Comparison of ENCODE assay signal across 19 mouse cellular contexts in the genomic region with DNA sequence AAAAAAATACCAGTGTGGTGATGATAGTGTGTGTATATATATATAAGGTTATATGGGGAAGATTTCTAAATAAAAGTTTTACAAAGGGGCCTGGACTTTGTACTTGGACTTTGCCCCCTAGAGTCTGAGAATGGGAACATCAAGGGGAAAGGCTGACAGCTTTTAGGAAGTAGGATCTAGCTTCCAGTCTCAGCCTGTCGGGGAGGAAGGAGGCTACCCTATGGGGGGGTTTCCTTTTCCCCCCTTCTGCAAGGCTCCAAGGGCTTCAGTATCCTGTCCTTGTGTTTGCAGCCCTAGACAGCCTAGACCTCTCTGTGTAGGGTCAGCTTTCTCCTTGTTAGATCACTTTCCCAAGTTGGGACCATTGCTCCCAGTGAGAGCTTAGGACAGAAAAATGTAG. TPM values are rescaled to one million over a fixed set of nuclear protein-coding genes. Genes with fewer than 3 reads are reported as not detected.
DNase-seq lines count a peak whose midpoint lies in the region; ATAC-seq and TF ChIP-seq lines count a peak whose summit lies in the region.
"Had no signal": no experiment of that assay in that cellular context is flagged by ENCODE, and none has a peak within 500 bp of the region (broad histone marks: within the 10 kb centered on the region; RNA-seq: fewer than 3 reads in every experiment).

No protein-coding gene starts in this region.

- H3K36me3 ChIP-seq in heart, postnatal 0 days (replicated peaks; ENCODE audit: control insufficient read depth, insufficient read depth, low read length) = no peaks in the 10 kb centered on the region
- H3K36me3 ChIP-seq in lung, postnatal 0 days (ENCODE audit: insufficient read depth, low read length) = no peaks in the 10 kb centered on the region
- peaks cover 53% of the 10 kb centered on the region for H3K36me3 ChIP-seq in liver, embryonic 15.5 days (replicated peaks)
- H3K36me3 ChIP-seq: embryonic facial prominence, embryonic 12.5 days; limb, embryonic 12.5 days had no signal

- peak; percentile 59; the same call in 1 of the 2 replicates for ATAC-seq in heart, postnatal 0 days (ENCODE audit: insufficient read depth, low read depth)
- ATAC-seq in lung, postnatal 0 days = peak; percentile 32; the same call in 1 of the 2 replicates
- ATAC-seq in liver, embryonic 15.5 days (ENCODE audit: insufficient read depth) = 0 out of 2 replicates have a peak, but pooled peaks have one; percentile 16
- no peak for ATAC-seq in monocyte, adult 5-6 weeks (replicated peaks; ENCODE audit: insufficient number of reproducible peaks, low FRiP score, low TSS enrichment, poor library complexity, severe bottlenecking)
- ATAC-seq: forebrain, postnatal 0 days; hindbrain, postnatal 0 days; midbrain, embryonic 13.5 days; Patski had no signal

- no peak for TF ChIP-seq EP300 in heart, postnatal 0 days (IDR thresholded peaks at IDR 0.05; ENCODE audit: low read depth)
- no peak for TF ChIP-seq EP300 in lung, postnatal 0 days (IDR thresholded peaks at IDR 0.05)

- no peak overlapping the region for H3K9ac ChIP-seq in heart, postnatal 0 days (replicated peaks; ENCODE audit: low read depth, low read length)
- no peak overlapping the region for H3K9ac ChIP-seq in lung, postnatal 0 days (replicated peaks; ENCODE audit: low read depth)
- no peak overlapping the region for H3K9ac ChIP-seq in liver, embryonic 15.5 days
- H3K9ac ChIP-seq: embryonic facial prominence, embryonic 12.5 days; forebrain, postnatal 0 days; limb, embryonic 12.5 days; midbrain, embryonic 13.5 days had no signal

- DNase-seq in heart, postnatal 0 days (ENCODE audit: low spot score) = no peak
- DNase-seq in heart, postnatal 25 days (ENCODE audit: low spot score) = no peak
- no peak for DNase-seq in lung, postnatal 0 days (ENCODE audit: low spot score)
- DNase-seq in lung, postnatal 4 days = no peak
- no peak for DNase-seq in neural tube, embryonic 10.5 days (ENCODE audit: extremely low spot score, low spot score)
- DNase-seq: adrenal gland, postnatal 25 days; cerebellum, adult 18-20 months; forebrain, postnatal 0 days; heart, adult 18-20 months; heart, postnatal 4 days had no signal

- no peak overlapping the region for H3K27ac ChIP-seq in heart, postnatal 0 days (ENCODE audit: low read depth)
- no peak overlapping the region for H3K27ac ChIP-seq in lung, postnatal 0 days (ENCODE audit: low read length)
- peak overlapping the region; percentile 51; the same call in 1 of the 2 replicates for H3K27ac ChIP-seq in liver, embryonic 15.5 days (replicated peaks)
- H3K27ac ChIP-seq: embryonic facial prominence, embryonic 12.5 days; hindbrain, postnatal 0 days; limb, embryonic 12.5 days; midbrain, embryonic 13.5 days had no signal

- intact Hi-C loops in heart, postnatal 25 days (cut with DNase I) = no loop called here

- H3K4me1 ChIP-seq in heart, postnatal 0 days (ENCODE audit: control insufficient read depth, insufficient read depth) = 0 out of 2 replicates have a peak, but pooled peaks cover 4% of the 10 kb centered on the region
- H3K4me1 ChIP-seq in lung, postnatal 0 days (ENCODE audit: insufficient read depth, low read depth, low read length) = no peaks in the 10 kb centered on the region
- H3K4me1 ChIP-seq in liver, embryonic 15.5 days (replicated peaks) = peaks cover 52% of the 10 kb centered on the region
- H3K4me1 ChIP-seq: embryonic facial prominence, embryonic 12.5 days; limb, embryonic 12.5 days; midbrain, embryonic 13.5 days had no signal

- 25% methylated on average over 1 of the region's 1 CpGs for WGBS in heart, postnatal 0 days
- 20% methylated on average over 1 of the region's 1 CpGs for WGBS in lung, postnatal 0 days
- WGBS in liver, embryonic 15.5 days (ENCODE audit: insufficient replicate concordance) = 10% methylated on average over 1 of the region's 1 CpGs

- H3K4me2 ChIP-seq in heart, postnatal 0 days (ENCODE audit: low read depth, low read length) = no peak overlapping the region
- no peak overlapping the region for H3K4me2 ChIP-seq in lung, postnatal 0 days (replicated peaks; ENCODE audit: low read depth, low read length)
- no peak overlapping the region for H3K4me2 ChIP-seq in liver, embryonic 15.5 days
- H3K4me2 ChIP-seq: embryonic facial prominence, embryonic 12.5 days; limb, embryonic 12.5 days; midbrain, embryonic 13.5 days had no signal

- no peak overlapping the region for H3K4me3 ChIP-seq in heart, postnatal 0 days (ENCODE audit: low read depth, low read length)
- no peak overlapping the region for H3K4me3 ChIP-seq in lung, postnatal 0 days (ENCODE audit: low read depth, low read length)
- no peak overlapping the region for H3K4me3 ChIP-seq in liver, embryonic 15.5 days (replicated peaks)
- H3K4me3 ChIP-seq: embryonic facial prominence, embryonic 12.5 days; limb, embryonic 12.5 days; midbrain, embryonic 13.5 days had no signal

- peaks cover 14% of the 10 kb centered on the region for H3K27me3 ChIP-seq in heart, postnatal 0 days (ENCODE audit: control insufficient read depth, insufficient read depth, low read length)
- no peaks in the 10 kb centered on the region for H3K27me3 ChIP-seq in lung, postnatal 0 days (replicated peaks; ENCODE audit: insufficient read depth, low read length)
- no peaks in the 10 kb centered on the region for H3K27me3 ChIP-seq in liver, embryonic 15.5 days
- H3K27me3 ChIP-seq: Patski had no signal

- TF ChIP-seq CTCF in heart, postnatal 0 days (IDR thresholded peaks at IDR 0.05; ENCODE audit: low read depth) = no peak; the same call in 1 of the 2 replicates
- peak; percentile 34 for TF ChIP-seq CTCF in lung, postnatal 0 days (IDR thresholded peaks at IDR 0.05)

- no peaks in the 10 kb centered on the region for H3K9me3 ChIP-seq in heart, postnatal 0 days (replicated peaks; ENCODE audit: control insufficient read depth, low read length)
- H3K9me3 ChIP-seq in lung, postnatal 0 days (ENCODE audit: low read length) = no peaks in the 10 kb centered on the region
- H3K9me3 ChIP-seq in liver, embryonic 15.5 days (replicated peaks) = no peaks in the 10 kb centered on the region
- H3K9me3 ChIP-seq: embryonic facial prominence, embryonic 12.5 days; limb, embryonic 12.5 days; midbrain, embryonic 13.5 days had no signal

RNA-seq across cellular contexts. Expression of gene Tal1, which starts 15.4 kb away (rescaled TPM):
- 10.1 and 10.7 TPM in 2 replicates for total RNA-seq in heart, postnatal 0 days (2014; rRNA removed; ENCODE audit: low replicate concordance)
- 0.78 and 0.80 TPM in 2 replicates for polyA plus RNA-seq in heart, postnatal 0 days (2015; fragmentation: Nextera tagmentation; extraction: Ambion mirVana)
- total RNA-seq in heart, postnatal 25 days (2021) = 1 to 10 TPM; 3.7 to 4.0 TPM
- 1.9 and 2.5 TPM in 2 replicates for polyA plus RNA-seq in lung, postnatal 0 days (2015; fragmentation: Nextera tagmentation; extraction: Ambion mirVana)
- 26.5 and 31.0 TPM in 2 replicates for polyA plus RNA-seq in liver, embryonic 15.5 days (2015; fragmentation: Nextera tagmentation; extraction: Ambion mirVana)
- total RNA-seq in monocyte, adult 5-6 weeks (2017) = 0.53 to 3.0 TPM (median 2.9 TPM) in 3 replicates

RNA-seq across cellular contexts. Expression of gene Pdzk1ip1, which starts 16.8 kb away (rescaled TPM):
- total RNA-seq in heart, postnatal 0 days (2014; rRNA removed; ENCODE audit: low replicate concordance) = 0.97 and 4.2 TPM in 2 replicates
- polyA plus RNA-seq in heart, postnatal 0 days (2015; fragmentation: Nextera tagmentation; extraction: Ambion mirVana) = 0.90 and 1.0 TPM in 2 replicates
- 1 to 10 TPM in 1 of 2 experiments, not detected in 1; 1.0 TPM for total RNA-seq in heart, postnatal 25 days (2021)
- polyA plus RNA-seq in lung, postnatal 0 days (2015; fragmentation: Nextera tagmentation; extraction: Ambion mirVana) = 99.9 and 117 TPM in 2 replicates
- polyA plus RNA-seq in liver, embryonic 15.5 days (2015; fragmentation: Nextera tagmentation; extraction: Ambion mirVana) = 25.4 and 25.5 TPM in 2 replicates
- total RNA-seq in monocyte, adult 5-6 weeks (2017) = 3.3 to 4.9 TPM in 2 of 3 replicates, not detected in the other
- total RNA-seq: forebrain, postnatal 0 days; gastrocnemius, adult 18-20 months had no signal
- polyA plus RNA-seq: C2C12 had no signal
